Mouse (Mus musculus): Measurements from ENCODE around the gene Gm17349.
"Not testable (repeated sequence)": the region's sequence is repeated elsewhere in the genome, so short reads cannot be mapped to it uniquely, and the experiment has no call there.

The Gm17349 gene

GRCm38 (mm10) chr15:99705440-99706048 is at the start of gene Gm17349:
Gene Gm17349 (minus strand): TSS chr15:99705490.
- peak; percentile 74 for DNase-seq

GRCm38 (mm10) chr15:99754204-99754603 is 48.9 kb upstream of the Gm17349 start:
- no peak for DNase-seq

DNA sequence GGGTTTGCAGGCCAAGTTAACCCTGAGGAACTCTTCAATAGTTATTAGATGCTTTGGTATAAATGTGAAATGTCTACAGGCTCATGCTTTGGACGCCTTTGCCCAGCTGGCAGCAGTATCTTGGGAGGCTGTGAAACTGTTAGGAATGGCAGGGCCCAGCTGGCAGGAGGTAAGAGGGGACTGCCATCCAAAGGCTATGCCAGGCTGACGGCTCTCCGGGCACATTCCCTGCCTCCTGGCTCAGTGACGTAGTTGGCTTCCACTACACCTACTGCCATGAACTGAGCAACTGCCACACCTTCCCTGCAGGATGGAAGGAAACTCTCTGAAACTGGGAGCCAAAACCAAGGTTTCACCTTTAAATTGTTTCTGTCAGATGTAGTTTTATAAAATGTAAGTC is 34.9 kb upstream of the Gm17349 start:
- no peak for DNase-seq

DNA sequence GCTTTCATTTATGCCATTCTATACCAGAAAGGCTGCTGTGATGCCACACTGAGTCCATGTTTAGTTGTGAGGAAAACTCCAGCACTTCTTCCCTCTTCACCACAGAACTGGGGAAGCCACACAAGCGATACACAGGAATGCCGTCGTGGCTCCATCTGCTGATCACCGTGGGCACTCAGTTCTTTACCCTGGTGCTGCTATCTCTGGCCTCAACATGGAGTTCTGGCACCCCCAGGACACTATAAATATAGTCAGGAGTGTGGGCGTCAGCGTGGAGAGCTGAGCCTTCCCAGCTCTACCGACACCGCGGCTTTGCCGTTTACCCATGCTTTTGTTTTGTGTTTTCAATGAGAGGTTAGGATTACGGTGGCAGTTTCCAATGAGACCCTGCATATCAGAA is 31.4 kb upstream of the Gm17349 start:
- DNase-seq = no peak

- peak; percentile 100 for DNase-seq
Measured at GRCm38 (mm10) chr15:99735631-99736030, 30.3 kb upstream of the Gm17349 start.

GRCm38 (mm10) chr15:99733186-99733585 is 27.9 kb upstream of the Gm17349 start:
- no peak for DNase-seq

GRCm38 (mm10) chr15:99731678-99732077 is 26.4 kb upstream of the Gm17349 start:
- no peak for DNase-seq

- DNase-seq = no peak
Measured at GRCm38 (mm10) chr15:99731167-99731566, 25.9 kb upstream of the Gm17349 start.

DNA sequence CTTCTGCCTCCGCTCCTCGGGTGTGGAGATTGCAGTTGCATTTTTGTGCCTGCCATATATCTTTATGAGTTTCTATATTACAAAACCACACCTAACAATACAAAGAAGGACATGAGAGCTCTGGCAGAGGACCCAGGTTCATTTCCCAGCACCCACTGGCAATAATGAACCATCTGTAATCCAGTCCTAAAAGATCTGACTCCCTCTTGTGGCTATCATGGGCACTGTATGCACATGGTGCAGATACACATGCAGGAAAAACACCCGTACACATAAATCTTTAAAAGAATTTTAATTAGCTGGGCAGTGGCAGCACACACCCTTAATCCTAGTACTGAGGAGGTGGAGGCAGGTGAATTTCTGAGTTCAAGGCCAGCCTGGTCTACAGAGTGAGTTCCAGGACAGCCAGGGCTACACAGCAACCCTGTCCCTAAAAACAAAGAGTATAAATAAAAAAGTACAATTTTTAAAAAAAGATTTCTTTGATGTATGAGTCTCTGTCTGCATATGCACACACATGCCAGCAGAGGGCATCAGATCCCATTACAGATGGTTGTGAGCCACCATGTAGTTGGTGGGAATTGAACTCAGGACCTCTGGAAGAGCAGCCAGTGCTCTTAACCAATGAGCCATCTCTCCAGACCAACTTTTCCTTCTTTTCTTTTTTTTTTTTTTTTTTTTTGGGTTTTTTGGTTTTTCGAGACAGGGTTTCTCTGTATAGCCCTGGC is 23.9 kb upstream of the Gm17349 start:
- DNase-seq = no peak

- DNase-seq = no peak
Measured at GRCm38 (mm10) chr15:99728211-99728610, 22.9 kb upstream of the Gm17349 start.

GRCm38 (mm10) chr15:99727525-99727924 is 22.2 kb upstream of the Gm17349 start:
- DNase-seq = no peak

GRCm38 (mm10) chr15:99727039-99727438 is 21.7 kb upstream of the Gm17349 start:
- DNase-seq = not testable (repeated sequence)

DNA sequence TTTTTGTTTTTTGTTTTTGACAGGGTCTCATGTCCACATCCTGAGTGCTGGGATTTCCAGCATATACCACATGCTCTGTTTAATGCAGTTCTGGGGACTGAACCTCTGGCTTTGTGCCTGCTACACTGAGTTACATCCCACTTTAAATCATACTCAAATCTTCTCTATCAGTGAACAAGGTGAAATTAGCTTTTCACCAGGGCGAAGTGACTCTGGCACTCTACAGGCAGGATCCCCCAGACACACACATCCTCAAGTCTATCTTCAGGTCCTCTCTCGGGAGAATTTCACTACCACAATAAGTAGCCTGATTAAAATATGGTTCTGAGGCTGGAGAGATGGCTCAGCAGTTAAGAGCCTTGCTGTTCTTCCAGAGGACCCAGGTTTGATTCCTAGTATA is 21.3 kb upstream of the Gm17349 start:
- no peak for DNase-seq

- DNase-seq = peak; percentile 94
Measured at GRCm38 (mm10) chr15:99725341-99726155, 20.3 kb upstream of the Gm17349 start, which contains the start of gene Cox14. Gene Cox14 (plus strand): TSS chr15:99725618.

- DNase-seq = peak; percentile 84
Measured at GRCm38 (mm10) chr15:99724292-99725021, 19.2 kb upstream of the Gm17349 start.

- peak; percentile 76 for DNase-seq
Measured at GRCm38 (mm10) chr15:99723515-99724291, 18.4 kb upstream of the Gm17349 start.

DNA sequence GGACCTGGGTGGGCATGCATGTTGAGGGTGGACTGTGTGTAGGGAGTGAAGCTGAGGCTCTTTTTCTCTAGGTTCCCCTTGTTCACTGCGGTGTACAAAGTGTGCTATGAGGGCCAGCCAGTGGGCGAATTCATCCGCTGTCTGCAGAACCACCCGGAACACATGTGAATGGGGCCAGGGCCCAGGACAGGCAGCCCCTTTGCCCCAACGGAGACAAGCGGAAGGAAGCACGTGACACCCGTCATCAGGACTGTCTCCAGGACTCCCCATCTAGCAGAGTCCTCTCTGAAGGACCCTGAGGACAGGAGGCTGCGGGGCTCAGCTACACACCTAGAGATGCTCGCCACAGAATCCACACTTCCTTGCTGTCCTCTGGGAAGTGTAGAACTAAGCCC is 17.8 kb upstream of the Gm17349 start:
- no peak for DNase-seq

GRCm38 (mm10) chr15:99721921-99722743 is 16.8 kb upstream of the Gm17349 start:
- DNase-seq = no peak

- no peak for DNase-seq
Measured at GRCm38 (mm10) chr15:99719865-99720264, 14.6 kb upstream of the Gm17349 start.

- DNase-seq = peak; percentile 64
Measured at GRCm38 (mm10) chr15:99718461-99719021, 13.3 kb upstream of the Gm17349 start.
